Mouse (Mus musculus) forebrain, embryonic 12.5 days (tissue): ENCODE data around the gene St8sia1. TPM values are rescaled to one million over a fixed set of nuclear protein-coding genes. Genes with fewer than 3 reads are reported as not detected.

ENCODE experiments used
- ATAC-seq: fragments of 200-750 bp; cut with Nextera tagmentation; 2 replicates; pipeline ENCODE4 v1.8.0; 2017; ENCODE audit warnings: moderate TSS enrichment; ENCODE audit not compliant: low FRiP score
- H3K27ac ChIP-seq: fragments of 300-500 bp; sonication (generic); 2 replicates; pipeline ENCODE4 v1.5.1; 2016; ENCODE audit warnings: mild to moderate bottlenecking
- H3K27me3 ChIP-seq: fragments of 300-500 bp; sonication (generic); 2 replicates; pipeline ENCODE4 v1.6.1; 2016; ENCODE audit warnings: mild to moderate bottlenecking
- H3K36me3 ChIP-seq: fragments of 300-500 bp; sonication (generic); replicated peaks from 2 replicates; pipeline ENCODE4 v1.6.1; 2016; ENCODE audit warnings: mild to moderate bottlenecking
- H3K4me1 ChIP-seq: fragments of 300-500 bp; sonication (generic); 2 replicates; pipeline ENCODE4 v1.6.1; 2016
- H3K4me2 ChIP-seq: fragments of 300-500 bp; sonication (generic); 2 replicates; pipeline ENCODE4 v1.6.1; 2016; ENCODE audit warnings: mild to moderate bottlenecking, moderate library complexity
- H3K4me3 ChIP-seq: fragments of 300-500 bp; sonication (generic); replicated peaks from 2 replicates; pipeline ENCODE4 v1.5.1; 2016; ENCODE audit warnings: mild to moderate bottlenecking
- H3K9ac ChIP-seq: fragments of 300-500 bp; sonication (generic); 2 replicates; pipeline ENCODE4 v1.6.1; 2016; ENCODE audit warnings: mild to moderate bottlenecking
- H3K9me3 ChIP-seq: fragments of 300-500 bp; sonication (generic); 2 replicates; pipeline ENCODE4 v1.6.1; 2016
- WGBS: fragments of 180-500 bp; shearing (Covaris S2); methylation state at CpG from one replicate; pipeline ENCODE4 v1.1.7; 2016; 5-methylcytosine and 5-hydroxymethylcytosine counted together
- polyA plus RNA-seq: library from polyadenylated mRNA; unstranded; fragments of >200 nt; fragmentation: Nextera tagmentation; extraction: Ambion mirVana; gene quantifications from 2 replicates; pipeline ENCODE4 v1.2.1, GENCODE M21; 2016

St8sia1 gene
- polyA plus RNA-seq, 1 experiment from 2014 or later, result 6.3 TPM

DNA sequence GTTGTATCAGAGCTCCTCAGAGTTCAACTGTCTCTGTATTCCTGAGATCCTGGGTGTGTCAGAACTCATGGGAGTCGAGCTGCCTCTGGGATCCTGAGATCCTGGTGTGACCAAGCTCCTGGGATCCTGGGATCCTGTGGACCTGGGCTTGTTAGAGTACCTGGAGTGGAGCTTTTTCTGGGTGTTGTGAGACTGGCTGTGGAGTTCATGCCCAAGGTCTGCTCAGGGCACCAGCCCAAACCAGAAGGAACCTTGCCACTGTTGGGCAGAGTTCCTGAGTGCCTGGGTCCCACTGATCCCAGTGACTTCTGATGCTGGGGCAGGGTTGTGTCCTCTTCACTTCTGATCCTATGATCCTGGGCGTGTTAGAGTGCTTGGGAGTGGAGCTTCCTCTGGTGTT lies 8.0 kb upstream of the St8sia1 start:
- Histone ChIP-seq H3K36me3 (no peaks in the 10 kb centered on the region), H3K4me3 (no peak overlapping the region), H3K4me1 (no peaks in the 10 kb centered on the region), H3K27ac (no peak overlapping the region), H3K9me3 (no peaks in the 10 kb centered on the region), H3K9ac (no peak overlapping the region), H3K4me2 (no peak overlapping the region), H3K27me3 (no peaks in the 10 kb centered on the region)
- no peak for ATAC-seq
- 73% methylated on average over 2 of the region's 2 CpGs for WGBS

DNA sequence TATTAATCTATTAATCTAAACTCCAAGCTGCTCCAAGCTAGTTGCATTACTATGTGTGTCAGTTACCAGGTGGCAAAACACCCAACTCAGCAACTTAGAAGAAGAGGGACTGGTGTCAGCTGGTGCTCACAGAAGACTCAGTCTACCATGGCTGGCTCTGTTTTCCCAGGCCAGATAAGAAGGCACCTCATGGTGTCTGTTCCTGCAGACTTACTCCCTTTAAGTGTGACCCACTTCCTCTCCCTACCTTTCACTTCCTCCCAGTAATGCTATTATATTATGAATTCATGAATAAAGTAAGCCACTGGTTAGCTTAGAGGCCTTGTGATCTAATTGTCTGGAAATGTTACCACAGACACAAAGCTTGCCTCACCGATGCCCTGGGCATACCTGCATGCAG lies 3.2 kb upstream of the St8sia1 start:
- no peak for ATAC-seq
- Histone ChIP-seq H3K9ac (no peak overlapping the region), H3K4me1 (peaks cover 16% of the 10 kb centered on the region), H3K27ac (no peak overlapping the region), H3K9me3 (no peaks in the 10 kb centered on the region), H3K27me3 (0 out of 2 replicates have a peak, but pooled peaks cover 7% of the 10 kb centered on the region), H3K4me2 (no peak overlapping the region), H3K4me3 (no peak overlapping the region), H3K36me3 (no peaks in the 10 kb centered on the region)
- 97% methylated on average over 1 of the region's 1 CpGs for WGBS

DNA sequence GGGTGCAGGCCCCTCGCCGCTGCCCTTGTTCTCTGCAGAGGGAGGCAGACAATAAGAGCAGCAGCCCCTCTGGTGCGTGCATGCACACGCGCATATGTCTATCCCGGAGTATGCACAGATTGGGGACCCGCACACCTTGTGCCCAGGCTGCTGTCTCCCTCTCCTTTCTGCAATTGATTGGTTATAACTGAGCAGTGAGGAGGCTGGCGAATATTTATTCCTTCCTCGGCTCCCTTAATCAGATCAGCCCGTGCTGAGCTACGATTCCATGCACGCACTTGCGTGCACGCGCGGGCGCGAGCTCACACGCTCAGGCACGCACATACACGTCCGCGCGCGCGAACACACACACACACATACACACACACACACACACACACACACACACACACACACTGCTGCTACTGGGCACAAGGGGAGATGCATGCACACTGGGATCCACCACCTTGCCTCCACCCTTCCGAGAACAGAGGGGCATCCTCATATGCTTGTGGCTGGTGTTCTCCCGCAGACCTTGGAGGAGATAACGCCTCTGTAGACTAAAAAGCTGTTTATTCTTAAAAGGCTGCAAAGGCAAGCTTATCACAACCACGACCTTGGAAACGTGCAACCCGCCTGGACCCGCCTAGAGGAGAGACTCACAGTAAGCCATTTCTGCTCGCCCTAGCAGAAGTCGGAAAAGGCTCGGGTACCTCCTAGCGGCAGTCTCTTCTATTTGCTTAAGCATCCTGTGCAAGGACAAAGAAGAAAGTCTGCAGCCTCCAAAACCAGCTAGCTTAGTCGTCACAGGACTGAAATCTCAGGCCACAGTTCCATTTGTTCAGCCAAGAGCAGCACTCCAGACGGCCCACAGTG lies 506 bp upstream of the St8sia1 start:
- under 1% methylated on average over 39 of the region's 39 CpGs for WGBS
- Histone ChIP-seq H3K36me3 (0 out of 2 replicates have a peak, but pooled peaks cover 4% of the 10 kb centered on the region), H3K27me3 (0 out of 2 replicates have a peak, but pooled peaks cover 7% of the 10 kb centered on the region)

DNA sequence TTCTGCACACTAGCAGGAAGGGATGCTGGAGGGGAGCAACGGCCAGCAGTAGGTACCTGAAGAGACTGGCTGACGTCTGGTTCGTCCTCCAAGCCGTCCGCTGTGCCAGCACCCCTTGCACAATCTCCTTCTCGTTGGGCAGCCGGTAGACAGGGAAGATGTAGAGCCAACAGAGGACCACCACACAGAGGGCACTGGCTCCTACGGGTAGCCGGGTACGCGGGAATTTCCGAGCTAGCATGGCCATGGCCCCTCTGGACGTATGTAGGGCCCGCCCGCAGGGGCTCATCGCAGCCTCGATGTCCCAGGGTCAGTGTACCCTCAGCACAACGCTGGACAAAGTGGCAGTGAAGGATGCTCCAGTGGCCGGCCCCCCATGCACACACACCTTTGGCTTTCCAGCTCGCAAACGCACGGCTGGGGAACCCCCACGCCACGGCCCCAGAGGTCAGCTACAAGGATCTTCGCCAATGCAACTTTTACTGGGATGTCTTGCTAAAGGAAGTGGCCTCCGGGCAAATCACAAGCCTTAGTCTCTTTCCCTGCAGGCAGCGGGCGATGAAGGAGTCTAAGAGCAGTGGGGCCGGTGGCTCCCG lies 674 bp downstream of the St8sia1 start:
- Histone ChIP-seq H3K27me3 (0 out of 2 replicates have a peak, but pooled peaks cover 7% of the 10 kb centered on the region), H3K4me3 (peak overlapping the region; percentile 69), H3K4me1 (peaks cover 27% of the 10 kb centered on the region), H3K36me3 (0 out of 2 replicates have a peak, but pooled peaks cover 6% of the 10 kb centered on the region), H3K27ac (peak overlapping the region; percentile 94), H3K4me2 (peak overlapping the region; percentile 93), H3K9ac (peak overlapping the region; percentile 87), H3K9me3 (no peaks in the 10 kb centered on the region)
- WGBS, result 23% methylated on average over 30 of the region's 30 CpGs
- peak; percentile 8 for ATAC-seq

More for the DNA sequence above, 506 bp upstream of the St8sia1 start:
- H3K4me2 ChIP-seq, result peak overlapping the region; percentile 93
- H3K9me3 ChIP-seq, result no peaks in the 10 kb centered on the region
- peak overlapping the region; percentile 69 for H3K4me3 ChIP-seq
- H3K4me1 ChIP-seq, result peaks cover 27% of the 10 kb centered on the region
- ATAC-seq, result peak; percentile 89
- peak overlapping the region; percentile 87 for H3K9ac ChIP-seq
- peak overlapping the region; percentile 94 for H3K27ac ChIP-seq

DNA sequence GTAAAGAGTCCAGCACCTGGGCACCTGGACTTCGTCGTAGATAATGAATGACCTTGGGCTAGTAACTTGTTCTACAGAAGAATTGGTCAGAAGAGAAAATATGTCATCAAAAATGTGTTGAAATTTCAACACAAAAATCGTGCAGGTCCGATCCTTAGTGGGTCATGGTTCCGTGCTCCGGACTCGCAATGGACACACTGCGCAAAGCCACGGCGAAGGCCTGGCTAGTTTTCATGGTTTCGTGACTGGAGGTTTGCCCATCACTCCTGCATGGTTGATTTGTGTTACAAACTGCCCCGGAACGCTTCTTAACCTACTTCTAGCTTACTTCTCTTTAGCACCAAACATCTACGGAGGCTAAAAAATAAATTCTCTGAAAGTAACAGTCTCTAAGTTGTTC lies 1.4 kb downstream of the St8sia1 start:
- 93% methylated on average over 14 of the region's 14 CpGs for WGBS
- H3K9me3 ChIP-seq, result no peaks in the 10 kb centered on the region
- H3K27me3 ChIP-seq, result 0 out of 2 replicates have a peak, but pooled peaks cover 7% of the 10 kb centered on the region
- H3K27ac ChIP-seq, result no peak overlapping the region
- H3K4me3 ChIP-seq, result peak overlapping the region; percentile 69
- H3K4me2 ChIP-seq, result peak overlapping the region; percentile 93
- peaks cover 27% of the 10 kb centered on the region for H3K4me1 ChIP-seq
- 0 out of 2 replicates have a peak, but pooled peaks cover 6% of the 10 kb centered on the region for H3K36me3 ChIP-seq
- ATAC-seq, result no peak
- peak overlapping the region; percentile 87; the same call in 1 of the 2 replicates for H3K9ac ChIP-seq

DNA sequence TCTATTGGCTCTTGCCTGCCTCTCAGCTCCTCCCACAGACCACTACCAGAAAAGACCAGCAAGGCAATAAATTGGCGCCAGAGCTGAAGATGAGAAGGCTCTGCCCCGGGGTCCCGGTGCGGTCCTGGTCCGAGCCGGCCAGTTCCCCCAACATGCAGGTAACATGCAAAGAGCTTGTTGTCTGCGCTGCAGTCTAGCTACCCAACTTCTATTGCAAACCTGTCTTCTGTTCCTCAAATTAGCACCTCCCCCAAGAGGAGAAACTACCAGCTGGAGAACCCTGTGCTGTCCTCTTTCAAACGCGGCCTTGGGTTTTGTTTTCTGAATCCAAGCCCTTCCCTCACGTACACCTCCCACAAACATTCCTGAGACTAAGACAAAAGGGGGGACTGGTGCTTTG lies 1.8 kb downstream of the St8sia1 start:
- H3K4me3 ChIP-seq, result peak overlapping the region; percentile 69
- H3K27me3 ChIP-seq, result 0 out of 2 replicates have a peak, but pooled peaks cover 7% of the 10 kb centered on the region
- H3K4me1 ChIP-seq, result peaks cover 27% of the 10 kb centered on the region
- no peak overlapping the region for H3K9ac ChIP-seq
- peak overlapping the region; percentile 93 for H3K4me2 ChIP-seq
- no peak overlapping the region for H3K27ac ChIP-seq
- H3K36me3 ChIP-seq, result 0 out of 2 replicates have a peak, but pooled peaks cover 6% of the 10 kb centered on the region
- WGBS, result 80% methylated on average over 10 of the region's 10 CpGs
- no peak for ATAC-seq
- H3K9me3 ChIP-seq, result no peaks in the 10 kb centered on the region

DNA sequence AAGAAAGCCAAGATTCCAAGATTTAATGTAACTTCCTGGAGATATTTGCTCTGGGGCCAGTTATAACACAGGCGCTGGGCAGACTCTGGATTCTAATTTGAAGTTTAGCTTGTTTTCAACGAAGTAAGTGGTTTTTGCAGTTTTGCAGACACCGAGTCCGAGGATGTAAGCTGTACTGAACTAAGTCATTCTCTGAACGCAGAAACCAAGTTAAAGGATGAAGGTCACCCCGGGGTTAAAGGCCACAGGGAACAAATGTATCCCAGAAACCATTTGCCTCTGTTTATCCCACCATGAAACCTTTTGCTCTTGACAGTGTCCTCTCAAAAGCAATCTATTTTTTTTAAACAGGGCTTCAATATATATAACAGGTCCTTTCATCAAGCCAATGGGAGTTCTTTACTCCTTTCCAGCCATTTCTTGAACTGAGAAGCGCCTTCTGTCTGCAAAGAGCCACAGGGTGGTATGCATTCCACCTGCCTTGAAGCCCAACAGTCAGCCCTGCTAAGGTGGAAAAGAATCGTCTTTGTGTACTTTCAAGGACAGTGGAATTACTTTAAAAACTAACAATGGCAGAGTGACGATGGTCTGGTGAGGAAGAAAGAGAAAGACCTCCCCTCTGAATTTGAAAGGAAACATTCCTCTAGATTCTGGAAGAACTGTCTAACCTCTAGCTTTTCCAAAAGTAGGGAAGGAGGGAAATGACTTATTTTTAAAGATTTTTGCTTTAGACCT lies 2.4 kb downstream of the St8sia1 start:
- WGBS, result 82% methylated on average over 9 of the region's 9 CpGs
- H3K4me2 ChIP-seq, result peak overlapping the region; percentile 93
- no peak overlapping the region for H3K27ac ChIP-seq
- no peaks in the 10 kb centered on the region for H3K9me3 ChIP-seq
- H3K9ac ChIP-seq, result no peak overlapping the region
- peaks cover 27% of the 10 kb centered on the region for H3K4me1 ChIP-seq
- ATAC-seq, result no peak
- H3K27me3 ChIP-seq, result 0 out of 2 replicates have a peak, but pooled peaks cover 7% of the 10 kb centered on the region
- H3K36me3 ChIP-seq, result 0 out of 2 replicates have a peak, but pooled peaks cover 6% of the 10 kb centered on the region
- 0 out of 2 replicates have a peak overlapping the region, but pooled peaks have one; percentile 7 for H3K4me3 ChIP-seq

DNA sequence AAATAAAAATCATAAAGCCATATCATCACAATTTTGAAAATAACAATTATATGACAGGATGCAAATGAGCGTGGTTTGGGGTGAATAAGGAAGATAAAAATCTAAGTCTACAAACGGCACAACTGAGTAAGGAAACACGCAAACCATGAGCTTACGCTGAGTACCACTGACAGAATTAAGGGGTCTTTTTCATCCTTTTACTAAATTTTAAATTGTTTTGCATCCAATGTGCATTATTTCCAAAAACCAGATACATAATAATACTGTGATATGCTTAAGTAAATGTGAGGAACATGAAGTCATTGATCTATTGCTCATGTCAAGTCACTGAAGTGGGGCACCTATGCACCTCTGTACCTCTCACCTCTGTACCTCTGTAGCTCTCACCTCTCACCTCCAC lies 7.7 kb downstream of the St8sia1 start:
- H3K4me1 ChIP-seq, result 0 out of 2 replicates have a peak, but pooled peaks cover 4% of the 10 kb centered on the region
- no peaks in the 10 kb centered on the region for H3K27me3 ChIP-seq
- H3K36me3 ChIP-seq, result 0 out of 2 replicates have a peak, but pooled peaks cover 6% of the 10 kb centered on the region
- 93% methylated on average over 4 of the region's 4 CpGs for WGBS
- H3K4me3 ChIP-seq, result no peak overlapping the region
- H3K4me2 ChIP-seq, result no peak overlapping the region
- no peaks in the 10 kb centered on the region for H3K9me3 ChIP-seq
- H3K27ac ChIP-seq, result no peak overlapping the region
- H3K9ac ChIP-seq, result no peak overlapping the region
- ATAC-seq, result no peak

DNA sequence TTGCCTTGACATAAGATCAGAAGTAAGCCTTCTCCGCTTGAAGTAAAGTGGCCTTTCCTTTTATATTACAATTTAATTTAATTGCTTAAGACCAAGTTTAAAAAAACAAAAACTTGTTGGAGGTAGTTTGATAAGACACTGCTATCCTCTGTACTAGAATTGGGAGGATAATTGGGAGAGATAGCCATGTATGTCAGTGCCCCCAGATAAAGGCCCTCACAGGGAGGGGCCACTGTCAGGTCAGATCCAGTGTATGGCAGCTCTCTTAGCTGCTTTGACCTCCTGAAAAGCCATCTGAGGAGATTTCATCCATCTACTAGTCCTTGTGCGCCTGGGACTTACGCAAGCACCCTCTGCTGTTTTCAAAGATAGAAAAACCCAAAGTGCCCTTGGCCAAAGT lies 9.0 kb downstream of the St8sia1 start:
- Histone ChIP-seq H3K27ac (no peak overlapping the region), H3K4me3 (no peak overlapping the region), H3K9ac (no peak overlapping the region), H3K4me2 (no peak overlapping the region), H3K36me3 (0 out of 2 replicates have a peak, but pooled peaks cover 6% of the 10 kb centered on the region), H3K4me1 (peaks cover 2% of the 10 kb centered on the region; the same call in 1 of the 2 replicates), H3K27me3 (no peaks in the 10 kb centered on the region), H3K9me3 (no peaks in the 10 kb centered on the region)
- no peak for ATAC-seq
- WGBS, result 94% methylated on average over 3 of the region's 3 CpGs

DNA sequence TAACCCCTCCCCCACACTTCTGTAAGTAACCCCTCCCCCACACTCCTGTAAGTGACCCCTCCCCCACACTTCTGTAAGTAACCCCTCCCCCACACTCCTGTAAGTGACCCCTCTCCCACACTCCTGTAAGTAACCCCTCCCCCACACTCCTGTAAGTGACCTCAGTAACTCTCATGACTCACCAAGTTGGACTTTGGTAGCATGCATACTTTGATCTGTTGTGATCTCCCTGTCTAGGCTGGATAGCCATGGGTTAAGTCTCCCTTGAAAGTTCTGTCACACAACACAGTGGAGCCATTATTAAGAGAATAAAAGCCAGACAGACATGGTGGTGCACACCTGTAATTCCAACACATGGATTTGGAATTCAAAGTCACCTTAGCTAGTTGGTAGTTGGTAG lies 11.1 kb downstream of the St8sia1 start:
- H3K4me3 ChIP-seq, result no peak overlapping the region
- no peak for ATAC-seq

DNA sequence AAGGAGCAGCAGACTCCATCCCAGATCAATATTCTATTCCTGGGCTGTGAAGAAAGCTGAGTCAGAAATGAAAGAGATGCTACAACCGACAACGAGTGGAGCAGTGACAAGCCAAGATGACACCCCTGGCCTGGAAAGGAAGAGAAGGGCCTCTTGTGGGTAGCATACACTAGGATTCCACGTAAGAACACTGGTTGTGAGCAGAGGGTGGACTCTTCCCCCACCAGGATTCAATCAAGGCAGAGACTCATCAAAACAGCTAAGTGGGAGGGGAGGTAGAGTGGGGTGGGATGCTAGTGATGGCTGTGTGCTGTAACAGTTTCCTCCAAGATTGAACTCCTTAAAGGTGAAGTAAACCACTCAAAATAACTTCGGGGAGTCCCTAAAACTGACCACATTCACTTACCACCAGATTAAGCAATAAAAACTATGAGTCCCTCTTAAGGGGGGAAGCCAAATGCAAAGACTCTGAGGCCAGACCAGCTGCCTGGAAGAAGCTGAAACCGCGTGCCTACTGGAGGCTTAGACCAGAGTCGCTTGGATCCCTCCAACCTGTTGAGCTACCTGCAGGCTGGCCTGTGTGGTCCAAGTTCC lies 11.8 kb downstream of the St8sia1 start:
- Histone ChIP-seq H3K4me3 (no peak overlapping the region), H3K27ac (no peak overlapping the region), H3K9me3 (no peaks in the 10 kb centered on the region), H3K4me2 (no peak overlapping the region), H3K4me1 (peaks cover 12% of the 10 kb centered on the region; the same call in 1 of the 2 replicates), H3K9ac (no peak overlapping the region), H3K36me3 (no peaks in the 10 kb centered on the region), H3K27me3 (no peaks in the 10 kb centered on the region)
- WGBS, result 94% methylated on average over 7 of the region's 7 CpGs
- ATAC-seq, result no peak

More for the DNA sequence above, 11.1 kb downstream of the St8sia1 start:
- peaks cover 12% of the 10 kb centered on the region; the same call in 1 of the 2 replicates for H3K4me1 ChIP-seq
- no peaks in the 10 kb centered on the region for H3K36me3 ChIP-seq
- H3K4me2 ChIP-seq, result no peak overlapping the region
- H3K9ac ChIP-seq, result no peak overlapping the region
- no peak overlapping the region for H3K27ac ChIP-seq
- no peaks in the 10 kb centered on the region for H3K9me3 ChIP-seq
- no peaks in the 10 kb centered on the region for H3K27me3 ChIP-seq
